24 mouse cellular contexts compared by ENCODE assay signal in the genomic region with DNA sequence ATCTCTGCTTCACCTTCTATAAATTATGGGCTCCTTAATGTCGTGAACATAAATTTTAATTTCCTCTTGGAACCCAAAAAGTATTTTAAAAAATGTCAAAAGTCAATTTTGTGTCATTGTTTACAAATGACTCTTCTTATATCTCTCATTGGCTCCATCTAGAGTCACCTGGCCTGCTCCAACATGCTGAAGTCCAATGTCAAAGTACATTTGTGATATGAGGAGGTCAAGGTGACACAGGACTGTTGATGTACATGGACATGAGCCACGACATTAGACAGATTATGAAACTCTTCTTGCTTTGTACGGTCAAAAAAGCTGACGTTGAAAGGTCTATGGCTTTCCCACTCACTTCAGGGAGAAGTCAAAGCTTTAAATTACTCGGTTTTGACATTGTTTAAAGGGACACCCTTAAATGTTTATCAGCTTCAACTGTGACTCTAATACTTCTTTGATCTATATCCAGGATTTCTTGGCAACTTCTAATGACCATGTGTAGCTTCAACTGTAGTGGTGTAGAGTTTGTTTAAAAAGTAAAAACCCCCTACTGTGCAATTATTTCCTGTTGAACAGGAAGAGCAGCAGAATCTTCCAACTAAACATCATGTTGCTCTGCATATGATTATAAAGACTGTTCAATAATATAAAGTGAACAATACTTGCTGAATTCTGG.
"Had no signal": no experiment of that assay in that cellular context is flagged by ENCODE, and none has a peak within 500 bp of the region (broad histone marks: within the 10 kb centered on the region; RNA-seq: fewer than 3 reads in every experiment).

No protein-coding gene starts in this region.

- H3K27ac ChIP-seq: gastrocnemius, adult 2 months; heart, embryonic 10.5 days; hindbrain, embryonic 10.5 days; hindbrain, embryonic 12.5 days; hindbrain, embryonic 14.5 days; intestine, embryonic 15.5 days; layer of hippocampus, adult 2 months; left cerebral cortex, adult 2 months; limb, embryonic 10.5 days; limb, embryonic 12.5 days had no signal

- H3K4me3 ChIP-seq: gastrocnemius, adult 2 months; heart, embryonic 10.5 days; heart, embryonic 12.5 days; hindbrain, embryonic 10.5 days; hindbrain, embryonic 12.5 days; intestine, embryonic 15.5 days; layer of hippocampus, adult 2 months; left cerebral cortex, adult 2 months; limb, embryonic 10.5 days; limb, embryonic 12.5 days had no signal

- ATAC-seq: forebrain, embryonic 16.5 days; hindbrain, embryonic 16.5 days; inflammation-experienced regulatory T-cells, adult 6 months; intestine, embryonic 15.5 days; intestine, postnatal 0 days had no signal

- H3K9me3 ChIP-seq: heart, embryonic 10.5 days; heart, embryonic 12.5 days; hindbrain, embryonic 10.5 days; hindbrain, embryonic 12.5 days; intestine, embryonic 15.5 days; limb, embryonic 10.5 days; limb, embryonic 12.5 days had no signal

- DNase-seq: gastrocnemius, adult 2 months; gastrocnemius, postnatal 10 days; gastrocnemius, postnatal 25 days; heart, postnatal 10 days; heart, postnatal 4 days; kidney, adult 18-20 months; kidney, adult 8-10 months; kidney, postnatal 10 days; kidney, postnatal 25 days; kidney, postnatal 4 days had no signal

- H3K4me1 ChIP-seq: hindbrain, embryonic 10.5 days; hindbrain, embryonic 12.5 days; intestine, embryonic 15.5 days; limb, embryonic 10.5 days; limb, embryonic 12.5 days had no signal

- H3K27me3 ChIP-seq: heart, embryonic 12.5 days; hindbrain, embryonic 12.5 days; intestine, embryonic 15.5 days; limb, embryonic 12.5 days had no signal

- H3K4me2 ChIP-seq: heart, embryonic 12.5 days; hindbrain, embryonic 12.5 days; hindbrain, embryonic 14.5 days; intestine, embryonic 15.5 days; limb, embryonic 12.5 days had no signal

- H3K36me3 ChIP-seq: heart, embryonic 10.5 days; hindbrain, embryonic 10.5 days; hindbrain, embryonic 12.5 days; intestine, embryonic 15.5 days; limb, embryonic 10.5 days; limb, embryonic 12.5 days had no signal

- H3K9ac ChIP-seq: heart, embryonic 12.5 days; hindbrain, embryonic 12.5 days; hindbrain, embryonic 14.5 days; intestine, embryonic 15.5 days; limb, embryonic 12.5 days had no signal
